Mouse (Mus musculus): ENCODE measurements around the gene Cend1. TPM values are rescaled to one million over a fixed set of nuclear protein-coding genes. Genes with fewer than 3 reads are reported as not detected.

The Cend1 gene
- not detected in 2 replicates for polyA plus RNA-seq (2015; fragmentation: Nextera tagmentation; extraction: Ambion mirVana)

GRCm38 (mm10) chr7:141429310-141429709 is at the start of gene Cend1:
Gene Cend1, minus strand, starts transcription at chr7:141429491.
- H3K4me2 ChIP-seq (ENCODE audit: low read depth, low read length): no peak within 1 kb of the TSS
- WGBS (ENCODE audit: insufficient replicate concordance): 17% methylated on average over 18 of the region's 19 CpGs
- no peaks in the 10 kb centered on the region for H3K27me3 ChIP-seq (ENCODE audit: insufficient read depth, low read length)
- DNase-seq (peak; percentile 56), ATAC-seq (0 out of 2 replicates have a peak, but pooled peaks have one; percentile 22)
- H3K36me3 ChIP-seq (replicated peaks; ENCODE audit: insufficient read depth, low read length): peaks cover 25% of the 10 kb centered on the region
- no peaks in the 10 kb centered on the region for H3K9me3 ChIP-seq (ENCODE audit: low read length)
- H3K4me1 ChIP-seq (ENCODE audit: insufficient read depth): peaks cover 16% of the 10 kb centered on the region
- H3K9ac ChIP-seq (replicated peaks): no peak within 1 kb of the TSS
- no peak within 1 kb of the TSS for H3K4me3 ChIP-seq (ENCODE audit: low read depth, low read length)
- TF ChIP-seq EP300 (IDR thresholded peaks at IDR 0.05; ENCODE audit: low read depth) (no peak), CTCF (IDR thresholded peaks at IDR 0.05; ENCODE audit: low read depth) (no peak)
- no peak within 1 kb of the TSS for H3K27ac ChIP-seq (ENCODE audit: low read depth)

- H3K4me2 ChIP-seq (ENCODE audit: low read depth, low read length): peak overlapping the region; percentile 92
- peaks cover 18% of the 10 kb centered on the region for H3K27me3 ChIP-seq (ENCODE audit: insufficient read depth, low read length)
- ATAC-seq: no peak
- H3K4me1 ChIP-seq (ENCODE audit: insufficient read depth): peaks cover 60% of the 10 kb centered on the region
- no peaks in the 10 kb centered on the region for H3K36me3 ChIP-seq (replicated peaks; ENCODE audit: insufficient read depth, low read length)
- no peaks in the 10 kb centered on the region for H3K9me3 ChIP-seq (ENCODE audit: low read length)
- WGBS (ENCODE audit: insufficient replicate concordance): 28% methylated on average over 5 of the region's 5 CpGs
- DNase-seq: no peak
- no peak overlapping the region for H3K4me3 ChIP-seq (ENCODE audit: low read depth, low read length)
- peak overlapping the region; percentile 96 for H3K27ac ChIP-seq (ENCODE audit: low read depth)
- no peak for TF ChIP-seq EP300 (IDR thresholded peaks at IDR 0.05; ENCODE audit: low read depth)
- no peak for TF ChIP-seq CTCF (IDR thresholded peaks at IDR 0.05; ENCODE audit: low read depth)
- 0 out of 2 replicates have a peak overlapping the region, but pooled peaks have one; percentile 3 for H3K9ac ChIP-seq (replicated peaks)
These were observed 49.0 kb upstream of the Cend1 start for GRCm38 (mm10) chr7:141478270-141478748.

GRCm38 (mm10) chr7:141477578-141478269 is 48.4 kb upstream of the Cend1 start:
- H3K4me1 ChIP-seq (ENCODE audit: insufficient read depth): peaks cover 59% of the 10 kb centered on the region
- H3K4me3 ChIP-seq (ENCODE audit: low read depth, low read length): no peak overlapping the region
- H3K27ac ChIP-seq (ENCODE audit: low read depth): peak overlapping the region; percentile 96
- no peak for TF ChIP-seq EP300 (IDR thresholded peaks at IDR 0.05; ENCODE audit: low read depth)
- TF ChIP-seq CTCF (IDR thresholded peaks at IDR 0.05; ENCODE audit: low read depth): no peak
- no peaks in the 10 kb centered on the region for H3K9me3 ChIP-seq (ENCODE audit: low read length)
- H3K36me3 ChIP-seq (replicated peaks; ENCODE audit: insufficient read depth, low read length): no peaks in the 10 kb centered on the region
- H3K9ac ChIP-seq (replicated peaks): peak overlapping the region; percentile 80
- H3K27me3 ChIP-seq (ENCODE audit: insufficient read depth, low read length): peaks cover 13% of the 10 kb centered on the region
- ATAC-seq (no peak), DNase-seq (no peak)
- WGBS (ENCODE audit: insufficient replicate concordance): 17% methylated on average over 4 of the region's 4 CpGs
- H3K4me2 ChIP-seq (ENCODE audit: low read depth, low read length): peak overlapping the region; percentile 92

- Histone ChIP-seq H3K27me3 (ENCODE audit: insufficient read depth, low read length) (peaks cover 5% of the 10 kb centered on the region), H3K36me3 (replicated peaks; ENCODE audit: insufficient read depth, low read length) (no peaks in the 10 kb centered on the region; the same call in 1 of the 2 replicates), H3K4me3 (ENCODE audit: low read depth, low read length) (peak overlapping the region; percentile 81), H3K4me1 (ENCODE audit: insufficient read depth) (peaks cover 51% of the 10 kb centered on the region), H3K9me3 (ENCODE audit: low read length) (no peaks in the 10 kb centered on the region), H3K9ac (replicated peaks) (peak overlapping the region; percentile 80), H3K4me2 (ENCODE audit: low read depth, low read length) (peak overlapping the region; percentile 92), H3K27ac (ENCODE audit: low read depth) (peak overlapping the region; percentile 96)
- DNase-seq (peak; percentile 60), ATAC-seq (peak; percentile 7)
- TF ChIP-seq CTCF (IDR thresholded peaks at IDR 0.05; ENCODE audit: low read depth) (peak; percentile 44), EP300 (IDR thresholded peaks at IDR 0.05; ENCODE audit: low read depth) (no peak)
- WGBS (ENCODE audit: insufficient replicate concordance): 5% methylated on average over 7 of the region's 7 CpGs
These were observed 47.7 kb upstream of the Cend1 start for GRCm38 (mm10) chr7:141476981-141477370.

- Histone ChIP-seq H3K4me3 (ENCODE audit: low read depth, low read length) (peak overlapping the region; percentile 81), H3K36me3 (replicated peaks; ENCODE audit: insufficient read depth, low read length) (peaks cover 3% of the 10 kb centered on the region), H3K9me3 (ENCODE audit: low read length) (no peaks in the 10 kb centered on the region), H3K27me3 (ENCODE audit: insufficient read depth, low read length) (no peaks in the 10 kb centered on the region; the same call in 1 of the 2 replicates), H3K27ac (ENCODE audit: low read depth) (peak overlapping the region; percentile 96), H3K4me2 (ENCODE audit: low read depth, low read length) (peak overlapping the region; percentile 92), H3K4me1 (ENCODE audit: insufficient read depth) (peaks cover 46% of the 10 kb centered on the region), H3K9ac (replicated peaks) (peak overlapping the region; percentile 80)
- TF ChIP-seq EP300 (IDR thresholded peaks at IDR 0.05; ENCODE audit: low read depth): no peak
- TF ChIP-seq CTCF (IDR thresholded peaks at IDR 0.05; ENCODE audit: low read depth): peak; percentile 49
- peak; percentile 67 for ATAC-seq
- peak; percentile 88 for DNase-seq
- 1% methylated on average over 16 of the region's 17 CpGs for whole genome bisulfite sequencing (ENCODE audit: insufficient replicate concordance)
These were observed 47.1 kb upstream of the Cend1 start for GRCm38 (mm10) chr7:141476226-141476980.

GRCm38 (mm10) chr7:141475805-141476158 is 46.5 kb upstream of the Cend1 start:
- H3K4me3 ChIP-seq (ENCODE audit: low read depth, low read length): peak overlapping the region; percentile 81
- no peaks in the 10 kb centered on the region for H3K9me3 ChIP-seq (ENCODE audit: low read length)
- peaks cover 9% of the 10 kb centered on the region for H3K36me3 ChIP-seq (replicated peaks; ENCODE audit: insufficient read depth, low read length)
- peak overlapping the region; percentile 80 for H3K9ac ChIP-seq (replicated peaks)
- H3K27me3 ChIP-seq (ENCODE audit: insufficient read depth, low read length): no peaks in the 10 kb centered on the region
- WGBS (ENCODE audit: insufficient replicate concordance): 0% methylated on average over 12 of the region's 12 CpGs
- H3K4me2 ChIP-seq (ENCODE audit: low read depth, low read length): peak overlapping the region; percentile 92
- peak overlapping the region; percentile 96 for H3K27ac ChIP-seq (ENCODE audit: low read depth)
- peaks cover 40% of the 10 kb centered on the region for H3K4me1 ChIP-seq (ENCODE audit: insufficient read depth)
- TF ChIP-seq EP300 (IDR thresholded peaks at IDR 0.05; ENCODE audit: low read depth) (no peak), CTCF (IDR thresholded peaks at IDR 0.05; ENCODE audit: low read depth) (no peak)
- no peak for ATAC-seq
- no peak for DNase-seq
